Mouse (Mus musculus) lung, adult 2 months (tissue): ENCODE measurements around the gene Dst. TPM values are rescaled to one million over a fixed set of nuclear protein-coding genes. Genes with fewer than 3 reads are reported as not detected.

Experiments used
- DNase-seq: peaks from one replicate; pipeline ENCODE4 v3.0.0; 2022
- H3K4me1 ChIP-seq: fragments of 200-500 bp; 2 replicates; pipeline ENCODE4 v1.6.1; 2011; ENCODE audit warnings: low read length; ENCODE audit not compliant: control insufficient read depth, insufficient read depth
- H3K4me3 ChIP-seq: fragments of 200-500 bp; replicated peaks from 2 replicates; pipeline ENCODE3; 2011; ENCODE audit warnings: low read depth, mild to moderate bottlenecking, control low read depth, low read length; ENCODE audit errors: extremely low read depth
- CTCF ChIP-seq: fragments of 200-500 bp; IDR thresholded peaks from 2 replicates; pipeline ENCODE4 v1.5.1; 2011; ENCODE audit warnings: mild to moderate bottlenecking, low read length, control low read depth; ENCODE audit not compliant: insufficient read depth
- POLR2A ChIP-seq: fragments of 200-500 bp; IDR thresholded peaks from 2 replicates; pipeline ENCODE4 v1.6.1; 2011; ENCODE audit warnings: low read depth, mild to moderate bottlenecking, control low read depth, low read length, borderline replicate concordance; ENCODE audit errors: extremely low read depth
- WGBS: fragments of 180-500 bp; shearing (Covaris S2); methylation state at CpG from one replicate; pipeline ENCODE4 v1.1.7; 2018; 5-methylcytosine and 5-hydroxymethylcytosine counted together
- polyA plus RNA-seq: library from polyadenylated mRNA; depleted of rRNA; stranded (reverse); fragments of >200 nt; gene quantifications from 2 replicates; pipeline ENCODE4 v1.2.3, GENCODE M21; 2012

The Dst gene
- polyA plus RNA-seq, 1 experiment = 55.4 TPM

- Histone ChIP-seq H3K4me1 (no peaks in the 10 kb centered on the region), H3K4me3 (no peak overlapping the region)
- no peak for DNase-seq
- TF ChIP-seq CTCF = no peak
- TF ChIP-seq POLR2A = no peak
- WGBS = 53% methylated on average over 5 of the region's 5 CpGs
These were observed 125.0 kb downstream of the Dst start for GRCm38 (mm10) chr1:34033052-34033451.

- no peak for DNase-seq
- TF ChIP-seq CTCF (no peak), POLR2A (no peak)
- Histone ChIP-seq H3K4me1 (no peaks in the 10 kb centered on the region), H3K4me3 (no peak overlapping the region)
- whole genome bisulfite sequencing = 88% methylated on average over 1 of the region's 1 CpGs
These were observed 125.5 kb downstream of the Dst start for GRCm38 (mm10) chr1:34033478-34033877.

GRCm38 (mm10) chr1:34033958-34034357 is 125.9 kb downstream of the Dst start:
- H3K4me3 ChIP-seq = no peak overlapping the region
- TF ChIP-seq POLR2A (no peak), CTCF (no peak)
- no peaks in the 10 kb centered on the region for H3K4me1 ChIP-seq
- WGBS = 61% methylated on average over 3 of the region's 3 CpGs
- DNase-seq = no peak

GRCm38 (mm10) chr1:34036111-34036510 is 128.1 kb downstream of the Dst start:
- no peak for DNase-seq
- TF ChIP-seq POLR2A (no peak), CTCF (no peak)
- no peak overlapping the region for H3K4me3 ChIP-seq
- 70% methylated on average over 12 of the region's 12 CpGs for WGBS
- H3K4me1 ChIP-seq = no peaks in the 10 kb centered on the region

- no peak for DNase-seq
- WGBS = 94% methylated on average over 7 of the region's 7 CpGs
- H3K4me3 ChIP-seq = no peak overlapping the region
- no peak for TF ChIP-seq CTCF
- no peak for TF ChIP-seq POLR2A
- H3K4me1 ChIP-seq = no peaks in the 10 kb centered on the region
These were observed 130.5 kb downstream of the Dst start for GRCm38 (mm10) chr1:34038571-34038970.

GRCm38 (mm10) chr1:34040049-34040448 is 132.0 kb downstream of the Dst start:
- H3K4me1 ChIP-seq = no peaks in the 10 kb centered on the region
- WGBS = 53% methylated on average over 3 of the region's 3 CpGs
- H3K4me3 ChIP-seq = no peak overlapping the region
- no peak for DNase-seq
- TF ChIP-seq CTCF = no peak
- TF ChIP-seq POLR2A = no peak

GRCm38 (mm10) chr1:34040901-34041721 is 133.1 kb downstream of the Dst start:
- Histone ChIP-seq H3K4me1 (no peaks in the 10 kb centered on the region), H3K4me3 (no peak overlapping the region)
- TF ChIP-seq POLR2A (no peak), CTCF (no peak)
- WGBS = 37% methylated on average over 8 of the region's 8 CpGs
- DNase-seq = no peak

- no peak for DNase-seq
- 59% methylated on average over 3 of the region's 3 CpGs for WGBS
- Histone ChIP-seq H3K4me3 (no peak overlapping the region), H3K4me1 (no peaks in the 10 kb centered on the region)
- TF ChIP-seq POLR2A (no peak), CTCF (no peak)
These were observed 134.3 kb downstream of the Dst start for GRCm38 (mm10) chr1:34042299-34042698.

- TF ChIP-seq POLR2A (no peak), CTCF (no peak)
- H3K4me3 ChIP-seq = no peak overlapping the region
- DNase-seq = no peak
- 67% methylated on average over 8 of the region's 8 CpGs for WGBS
- H3K4me1 ChIP-seq = no peaks in the 10 kb centered on the region
These were observed 135.3 kb downstream of the Dst start for GRCm38 (mm10) chr1:34043327-34043726.

GRCm38 (mm10) chr1:34043836-34044550 is 136.0 kb downstream of the Dst start:
- Histone ChIP-seq H3K4me1 (no peaks in the 10 kb centered on the region), H3K4me3 (no peak overlapping the region)
- TF ChIP-seq POLR2A = no peak
- no peak for TF ChIP-seq CTCF
- DNase-seq = no peak
- 82% methylated on average over 7 of the region's 7 CpGs for WGBS
